Mouse (Mus musculus) left cerebral cortex, adult 8-10 months (tissue): ENCODE results near the gene Zmym4. TPM values are rescaled to one million over a fixed set of nuclear protein-coding genes. Genes with fewer than 3 reads are reported as not detected.

Experiments
- DNase-seq, 2 experiments: peaks; one replicate each; pipeline ENCODE4 v3.0.0; 2022; ENCODE audit warnings: low spot score in 2 of 2
- total RNA-seq, 4 experiments: library from RNA; stranded (reverse); gene quantifications; 2 replicates each; pipeline ENCODE4 v1.2.4; 2022

Gene Zmym4
- total RNA-seq, 4 experiments from 2014 or later = 52.1 to 61.7 (median 57.4) TPM

DNA sequence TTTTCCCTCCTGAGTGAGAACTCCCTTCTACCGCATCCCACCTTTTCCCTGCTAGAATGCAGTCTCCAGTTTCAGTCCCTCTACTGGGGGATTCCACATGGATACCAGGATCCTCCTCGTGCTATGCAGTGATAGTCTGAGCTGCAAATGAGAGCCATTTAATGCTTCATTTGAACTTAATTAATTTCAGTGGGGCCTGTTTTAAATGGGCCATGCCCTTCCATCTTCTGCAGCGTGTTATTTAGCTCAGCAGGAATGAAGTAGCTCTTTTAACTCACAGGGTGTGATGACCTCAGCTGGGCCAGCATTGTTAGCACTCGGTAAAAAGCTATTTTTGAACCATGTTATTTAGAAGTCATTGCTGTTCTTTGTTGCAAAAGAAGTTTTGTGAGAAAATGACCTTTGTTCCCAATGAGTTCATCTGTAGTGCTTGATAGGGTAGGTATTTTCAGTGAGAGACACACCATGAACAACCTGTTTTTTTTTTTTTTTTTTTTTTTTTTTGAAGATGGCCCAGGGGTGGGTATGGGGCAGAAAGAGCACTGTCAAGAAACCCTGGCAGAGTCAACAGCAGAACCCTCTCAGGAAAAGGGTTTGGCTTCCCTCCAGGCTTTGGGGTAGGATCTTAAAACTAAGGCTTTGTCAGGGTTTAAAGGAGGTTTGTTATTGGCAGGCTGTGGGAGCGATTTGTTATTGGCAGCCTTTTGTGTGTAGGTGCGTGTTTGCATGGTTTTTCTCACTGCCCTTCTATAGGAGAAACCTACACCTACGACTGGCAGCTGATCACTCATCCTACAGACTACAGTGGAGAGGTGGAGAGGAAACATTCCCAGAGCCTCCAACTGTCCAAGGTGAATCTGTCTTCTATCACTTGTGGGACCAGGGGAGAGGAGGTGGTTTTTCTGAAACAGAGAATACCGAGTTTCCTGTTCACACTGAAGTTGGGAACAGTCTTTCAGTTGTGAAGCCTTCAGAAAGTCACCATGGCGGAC is 144.7 kb downstream of the Zmym4 start:
- DNase-seq = peak in 1 of 2 experiments; percentile 39

DNA sequence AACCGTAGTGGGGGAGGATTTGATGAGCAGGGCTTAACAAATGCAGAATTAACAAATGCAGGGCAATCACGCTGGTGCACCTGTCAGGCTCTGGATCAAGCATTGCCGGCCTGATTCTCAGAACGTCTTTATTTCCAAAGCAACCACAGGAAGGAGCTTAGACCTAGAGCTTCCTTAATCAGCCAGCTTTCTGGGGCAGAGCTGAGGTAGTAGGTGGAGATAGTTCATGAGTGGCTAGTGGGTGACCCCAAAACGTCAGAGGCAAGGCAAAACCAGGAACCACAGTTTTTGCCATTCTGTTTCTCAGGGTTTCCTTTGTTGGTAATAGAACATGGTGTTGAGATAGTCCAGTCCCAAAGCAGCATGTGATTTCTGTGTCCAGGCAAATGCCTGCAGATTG is 153.1 kb downstream of the Zmym4 start:
- DNase-seq = no peak

DNA sequence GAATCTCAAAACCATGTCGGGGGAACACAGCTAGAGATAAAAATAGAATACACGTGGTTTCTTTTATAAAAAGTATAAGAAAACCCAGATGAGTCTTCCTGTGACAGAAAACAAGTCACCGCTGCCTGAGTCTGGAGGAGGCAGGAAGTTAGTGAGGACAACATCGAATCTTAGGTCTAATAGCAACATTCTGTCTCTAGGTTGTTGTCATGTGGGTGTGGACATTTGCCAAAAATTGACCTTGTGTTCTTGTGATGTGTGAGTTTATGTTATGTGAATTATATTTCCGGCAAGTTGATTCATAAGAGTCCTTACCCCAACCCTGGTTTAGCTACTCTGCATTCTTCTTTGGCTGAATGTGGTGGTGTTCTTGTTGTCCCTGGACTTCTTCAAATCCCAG is 154.7 kb downstream of the Zmym4 start:
- DNase-seq = no peak

Other genes with a start within 250 kb of the Zmym4 start
- not detected for gene Tfap2e, start 231.9 kb downstream of the Zmym4 start, total RNA-seq
- 100 to 1,000 TPM; 980 to 990 (median 985) TPM for gene Ncdn, start 214.7 kb downstream of the Zmym4 start, total RNA-seq
- gene AU040320, start 214.6 kb downstream of the Zmym4 start, total RNA-seq = 10 to 100 TPM; 62.6 to 66.9 (median 65.0) TPM
- gene Sfpq, start 53.2 kb upstream of the Zmym4 start, total RNA-seq = 100 to 1,000 TPM; 156 to 207 (median 198) TPM
- 10 to 100 TPM; 10.6 to 14.6 (median 12.9) TPM for gene Zmym1, start 93.0 kb upstream of the Zmym4 start, total RNA-seq
- 10 to 100 TPM; 29.7 to 41.0 (median 36.2) TPM for gene Zmym6, start 109.2 kb upstream of the Zmym4 start, total RNA-seq
- gene Tmem35b, start 155.6 kb upstream of the Zmym4 start, total RNA-seq = 1 to 10 TPM; 3.4 to 5.7 (median 4.2) TPM
- 100 to 1,000 TPM; 313 to 384 (median 344) TPM for gene Dlgap3, start 201.1 kb upstream of the Zmym4 start, total RNA-seq